Comparison of ENCODE assay signal across 24 mouse cellular contexts in the genomic region with DNA sequence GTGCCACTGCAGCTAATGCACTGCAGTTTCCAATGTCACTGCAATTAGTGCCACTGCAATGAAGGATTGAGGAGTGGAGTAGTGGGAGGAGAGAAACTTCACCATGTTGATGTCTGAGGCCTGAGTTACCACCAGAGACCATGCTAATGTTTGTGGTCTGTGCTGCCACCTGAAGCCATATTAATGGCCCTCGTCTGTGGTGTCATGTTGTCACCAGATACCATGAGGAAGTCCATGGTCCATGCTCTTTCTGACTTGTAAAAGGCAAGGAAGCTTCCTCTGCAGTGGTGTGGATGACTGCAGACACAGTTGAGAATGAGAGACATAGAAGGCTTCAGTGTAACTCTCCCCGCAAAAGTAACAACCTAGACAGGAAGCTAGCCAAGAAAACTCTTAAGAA. TPM values are rescaled to one million over a fixed set of nuclear protein-coding genes. Genes with fewer than 3 reads are reported as not detected.
DNase-seq lines count a peak whose midpoint lies in the region; ATAC-seq lines count a peak whose summit lies in the region.
"Had no signal": no experiment of that assay in that cellular context is flagged by ENCODE, and none has a peak within 500 bp of the region (broad histone marks: within the 10 kb centered on the region; RNA-seq: fewer than 3 reads in every experiment).

No protein-coding gene starts in this region.

- peak; percentile 50 for DNase-seq in heart, adult 11 months
- DNase-seq in heart, adult 8-10 months (ENCODE audit: low spot score) = no peak
- DNase-seq in adrenal gland, adult (ENCODE audit: inconsistent age in 2 of 2, low spot score in 1 of 2) = no peak
- no peak for DNase-seq in thymus, postnatal 25 days
- DNase-seq: adrenal gland, adult 8-10 months; adrenal gland, postnatal 25 days; cerebellum, adult 11-12 months; cerebellum, adult 2 months; cerebellum, adult 9-10 months; cerebellum, postnatal 10 days; cerebellum, postnatal 25 days; embryo, embryonic 11 days had no signal

- H3K36me3 ChIP-seq in midbrain, embryonic 16.5 days (ENCODE audit: control insufficient read depth, insufficient read depth, low read length) = no peaks in the 10 kb centered on the region
- H3K36me3 ChIP-seq: embryonic facial prominence, embryonic 13.5 days; embryonic facial prominence, embryonic 15.5 days; forebrain, embryonic 10.5 days; forebrain, embryonic 12.5 days; G1E had no signal

- H3K9me3 ChIP-seq in midbrain, embryonic 16.5 days (replicated peaks; ENCODE audit: control insufficient read depth, low read length, poor library complexity, severe bottlenecking) = no peaks in the 10 kb centered on the region
- H3K9me3 ChIP-seq: embryonic facial prominence, embryonic 13.5 days; embryonic facial prominence, embryonic 15.5 days; forebrain, embryonic 10.5 days; forebrain, embryonic 12.5 days; G1E had no signal

- no peaks in the 10 kb centered on the region for H3K4me1 ChIP-seq in midbrain, embryonic 16.5 days (ENCODE audit: control insufficient read depth, insufficient read depth, low read length)
- H3K4me1 ChIP-seq: embryonic facial prominence, embryonic 13.5 days; embryonic facial prominence, embryonic 15.5 days; forebrain, embryonic 10.5 days; forebrain, embryonic 12.5 days had no signal

- H3K27me3 ChIP-seq in midbrain, embryonic 16.5 days (ENCODE audit: control insufficient read depth, insufficient read depth, low read depth, low read length) = no peaks in the 10 kb centered on the region
- H3K27me3 ChIP-seq: embryonic facial prominence, embryonic 13.5 days; embryonic facial prominence, embryonic 15.5 days; forebrain, embryonic 12.5 days; Patski had no signal

- no peak overlapping the region for H3K4me3 ChIP-seq in midbrain, embryonic 16.5 days (ENCODE audit: low read depth, low read length)
- H3K4me3 ChIP-seq: embryonic facial prominence, embryonic 13.5 days; embryonic facial prominence, embryonic 15.5 days; erythroblast, embryonic 14.5 days; forebrain, embryonic 10.5 days; forebrain, embryonic 12.5 days had no signal

- 95% methylated on average over 2 of the region's 2 CpGs for WGBS in midbrain, embryonic 16.5 days

- no peak overlapping the region for H3K27ac ChIP-seq in midbrain, embryonic 16.5 days (ENCODE audit: low read length)
- H3K27ac ChIP-seq: embryonic facial prominence, embryonic 13.5 days; embryonic facial prominence, embryonic 15.5 days; forebrain, embryonic 10.5 days; forebrain, embryonic 12.5 days had no signal

- H3K9ac ChIP-seq in midbrain, embryonic 16.5 days (ENCODE audit: low read depth, low read length) = no peak overlapping the region
- H3K9ac ChIP-seq: embryonic facial prominence, embryonic 13.5 days; embryonic facial prominence, embryonic 15.5 days; forebrain, embryonic 12.5 days had no signal

- no peak overlapping the region for H3K4me2 ChIP-seq in midbrain, embryonic 16.5 days (ENCODE audit: low read length)
- H3K4me2 ChIP-seq: embryonic facial prominence, embryonic 13.5 days; embryonic facial prominence, embryonic 15.5 days; forebrain, embryonic 12.5 days had no signal

- peak; percentile 70 for ATAC-seq in common myeloid progenitor, adult 5-6 weeks (replicated peaks; ENCODE audit: low read depth, poor library complexity, severe bottlenecking)
- ATAC-seq in hematopoietic stem cell, adult 5-6 weeks (replicated peaks in 1 of 2; ENCODE audit: insufficient read depth in 1 of 2, low FRiP score in 2 of 2, low TSS enrichment in 1 of 2, low read depth in 1 of 2, poor library complexity in 2 of 2, severe bottlenecking in 2 of 2) = peak; percentile 51 to 69
- no peak for ATAC-seq in midbrain, embryonic 16.5 days
- ATAC-seq: forebrain, embryonic 14.5 days; forebrain, embryonic 16.5 days; Patski had no signal

RNA-seq across cellular contexts. Expression of a gene that starts 26.1 kb away (rescaled TPM):
- 1 to 10 TPM; 4.4 to 5.0 (median 4.8) TPM for total RNA-seq in heart, adult 8-10 months (2022)
- total RNA-seq in common myeloid progenitor, adult 5-6 weeks (2017) = 3.5 and 5.8 TPM in 2 replicates
- 17.3 and 20.6 TPM in 2 replicates for total RNA-seq in hematopoietic stem cell, adult 5-6 weeks (2017)
- polyA plus RNA-seq in midbrain, embryonic 16.5 days (2015; fragmentation: Nextera tagmentation; extraction: Ambion mirVana) = 7.6 and 9.4 TPM in 2 replicates
- total RNA-seq: G1E had no signal
- polyA plus RNA-seq: erythroblast, embryonic 14.5 days; G1E had no signal
